Mouse (Mus musculus) midbrain, embryonic 11.5 days (tissue): ENCODE measurements around the gene Srsf10. TPM values are rescaled to one million over a fixed set of nuclear protein-coding genes. Genes with fewer than 3 reads are reported as not detected.

Experiments used
- ATAC-seq: fragments of 200-750 bp; cut with Nextera tagmentation; 2 replicates; pipeline ENCODE4 v1.8.0; 2017; ENCODE audit warnings: moderate TSS enrichment, moderate library complexity; ENCODE audit not compliant: low FRiP score
- DNase-seq: peaks from one replicate; pipeline ENCODE4 v3.0.0; 2015; ENCODE audit warnings: low spot score; ENCODE audit errors: missing footprints
- H3K27ac ChIP-seq: fragments of 300-500 bp; sonication (generic); 2 replicates; pipeline ENCODE4 v1.5.1; 2014; ENCODE audit warnings: low read depth, low read length
- H3K27me3 ChIP-seq: fragments of 300-500 bp; sonication (generic); 2 replicates; pipeline ENCODE4 v1.6.1; 2014; ENCODE audit warnings: mild to moderate bottlenecking, low read length, moderate library complexity, mixed read lengths; ENCODE audit not compliant: control insufficient read depth, insufficient read depth
- H3K36me3 ChIP-seq: fragments of 300-500 bp; sonication (generic); 2 replicates; pipeline ENCODE4 v1.6.1; 2014; ENCODE audit warnings: mild to moderate bottlenecking, low read length, moderate library complexity, mixed read lengths; ENCODE audit not compliant: control insufficient read depth, insufficient read depth
- H3K4me1 ChIP-seq: fragments of 300-500 bp; sonication (generic); 2 replicates; pipeline ENCODE4 v1.6.1; 2014; ENCODE audit warnings: low read length; ENCODE audit not compliant: control insufficient read depth, insufficient read depth
- H3K4me2 ChIP-seq: fragments of 300-500 bp; sonication (generic); 2 replicates; pipeline ENCODE4 v1.6.1; 2014; ENCODE audit warnings: mild to moderate bottlenecking, moderate library complexity
- H3K4me3 ChIP-seq: fragments of 300-500 bp; sonication (generic); 2 replicates; pipeline ENCODE4 v1.5.1; 2014; ENCODE audit warnings: low read depth, low read length
- H3K9ac ChIP-seq: fragments of 300-500 bp; sonication (generic); 2 replicates; pipeline ENCODE4 v1.6.1; 2014; ENCODE audit warnings: low read length
- H3K9me3 ChIP-seq: fragments of 300-500 bp; sonication (generic); 2 replicates; pipeline ENCODE4 v1.6.1; 2016; ENCODE audit warnings: low read length; ENCODE audit not compliant: control insufficient read depth
- WGBS: fragments of 180-500 bp; shearing (Covaris S2); extraction: QIAGEN DNeasy Blood & Tissue Kit; methylation state at CpG from one replicate; pipeline ENCODE4 v1.1.7; 2014; 5-methylcytosine and 5-hydroxymethylcytosine counted together
- polyA plus RNA-seq: library from polyadenylated mRNA; unstranded; fragments of >200 nt; fragmentation: Nextera tagmentation; extraction: Ambion mirVana; gene quantifications from 2 replicates; pipeline ENCODE4 v1.2.1, GENCODE M21; 2014

The Srsf10 gene
- polyA plus RNA-seq, 1 experiment from 2014 or later: 434 TPM

DNA sequence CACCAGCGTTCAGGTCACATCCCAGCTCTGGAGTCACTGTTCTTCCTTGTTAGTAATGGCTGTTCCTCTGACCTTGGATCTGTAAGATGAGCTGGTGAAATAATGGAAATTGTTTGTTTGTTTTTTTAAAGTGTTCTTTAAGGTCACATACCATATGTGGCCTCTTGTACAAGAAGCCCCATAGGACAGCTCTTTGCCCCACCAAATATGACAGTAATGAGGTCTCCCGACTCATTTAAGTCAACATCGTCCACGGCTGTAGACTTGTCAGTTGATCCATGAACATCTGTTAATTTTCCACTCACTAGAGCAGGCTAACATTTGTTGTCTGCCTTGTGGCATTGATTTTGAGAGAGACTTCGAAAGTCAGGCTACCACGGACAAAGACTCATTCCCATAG, 23.5 kb downstream of the Srsf10 start:
- Histone ChIP-seq H3K4me3 (no peak overlapping the region), H3K4me1 (peaks cover 29% of the 10 kb centered on the region), H3K27me3 (no peaks in the 10 kb centered on the region), H3K9ac (no peak overlapping the region), H3K27ac (no peak overlapping the region), H3K4me2 (no peak overlapping the region), H3K9me3 (no peaks in the 10 kb centered on the region), H3K36me3 (no peaks in the 10 kb centered on the region)
- ATAC-seq: no peak
- 84% methylated on average over 6 of the region's 6 CpGs for WGBS
- DNase-seq: no peak

- Histone ChIP-seq H3K27ac (no peak overlapping the region), H3K27me3 (no peaks in the 10 kb centered on the region), H3K9ac (no peak overlapping the region), H3K4me2 (no peak overlapping the region), H3K36me3 (no peaks in the 10 kb centered on the region), H3K9me3 (no peaks in the 10 kb centered on the region), H3K4me1 (peaks cover 19% of the 10 kb centered on the region), H3K4me3 (no peak overlapping the region)
- no peak for ATAC-seq
- DNase-seq: no peak
- WGBS: 86% methylated on average over 6 of the region's 6 CpGs
Observed at GRCm38 (mm10) chr4:135880018-135880417, 24.5 kb downstream of the Srsf10 start.

- no peaks in the 10 kb centered on the region for H3K9me3 ChIP-seq
- ATAC-seq: no peak
- no peak overlapping the region for H3K27ac ChIP-seq
- no peak for DNase-seq
- no peaks in the 10 kb centered on the region for H3K27me3 ChIP-seq
- H3K36me3 ChIP-seq: no peaks in the 10 kb centered on the region
- no peak overlapping the region for H3K4me3 ChIP-seq
- peaks cover 15% of the 10 kb centered on the region for H3K4me1 ChIP-seq
- 86% methylated on average over 10 of the region's 10 CpGs for WGBS
- no peak overlapping the region for H3K9ac ChIP-seq
- no peak overlapping the region for H3K4me2 ChIP-seq
Observed at GRCm38 (mm10) chr4:135880576-135880975, 25.0 kb downstream of the Srsf10 start.

DNA sequence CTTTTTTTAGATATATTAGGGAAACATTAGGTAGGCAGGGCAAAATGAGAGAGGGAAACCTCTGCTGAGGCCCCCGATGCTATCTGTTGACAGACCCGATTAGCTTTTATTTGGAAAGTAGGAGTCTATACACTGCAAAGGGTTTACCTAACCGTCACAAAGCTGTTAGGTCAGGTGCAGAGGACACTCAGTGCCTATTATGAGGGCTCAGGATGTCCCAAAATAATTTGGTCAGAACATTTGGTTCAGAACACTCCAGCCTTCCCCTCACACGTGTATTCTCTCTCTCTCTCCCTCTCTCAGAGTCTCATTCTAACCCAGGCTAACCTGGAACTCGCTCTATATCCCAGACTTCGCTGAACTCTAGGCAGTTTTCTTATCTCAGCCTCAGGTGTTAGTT, 26.5 kb downstream of the Srsf10 start:
- no peak for ATAC-seq
- 80% methylated on average over 6 of the region's 6 CpGs for WGBS

GRCm38 (mm10) chr4:135883401-135883851, 27.9 kb downstream of the Srsf10 start:
- Histone ChIP-seq H3K4me2 (no peak overlapping the region), H3K36me3 (no peaks in the 10 kb centered on the region), H3K27ac (no peak overlapping the region), H3K4me1 (no peaks in the 10 kb centered on the region), H3K4me3 (no peak overlapping the region), H3K27me3 (no peaks in the 10 kb centered on the region), H3K9ac (no peak overlapping the region), H3K9me3 (no peaks in the 10 kb centered on the region)
- DNase-seq: no peak
- 48% methylated on average over 10 of the region's 10 CpGs for WGBS
- no peak for ATAC-seq

More for the DNA sequence above, 26.5 kb downstream of the Srsf10 start:
- Histone ChIP-seq H3K9me3 (no peaks in the 10 kb centered on the region), H3K4me3 (no peak overlapping the region), H3K36me3 (no peaks in the 10 kb centered on the region), H3K4me2 (no peak overlapping the region), H3K9ac (no peak overlapping the region), H3K4me1 (0 out of 2 replicates have a peak, but pooled peaks cover under 1% of the 10 kb centered on the region), H3K27me3 (no peaks in the 10 kb centered on the region), H3K27ac (no peak overlapping the region)
- no peak for DNase-seq

GRCm38 (mm10) chr4:135883881-135884516, 28.5 kb downstream of the Srsf10 start:
- Histone ChIP-seq H3K36me3 (no peaks in the 10 kb centered on the region), H3K4me2 (no peak overlapping the region), H3K9me3 (no peaks in the 10 kb centered on the region), H3K9ac (no peak overlapping the region), H3K4me1 (no peaks in the 10 kb centered on the region), H3K27me3 (no peaks in the 10 kb centered on the region), H3K27ac (no peak overlapping the region), H3K4me3 (no peak overlapping the region)
- 65% methylated on average over 7 of the region's 7 CpGs for WGBS
- DNase-seq: no peak
- ATAC-seq: no peak

DNA sequence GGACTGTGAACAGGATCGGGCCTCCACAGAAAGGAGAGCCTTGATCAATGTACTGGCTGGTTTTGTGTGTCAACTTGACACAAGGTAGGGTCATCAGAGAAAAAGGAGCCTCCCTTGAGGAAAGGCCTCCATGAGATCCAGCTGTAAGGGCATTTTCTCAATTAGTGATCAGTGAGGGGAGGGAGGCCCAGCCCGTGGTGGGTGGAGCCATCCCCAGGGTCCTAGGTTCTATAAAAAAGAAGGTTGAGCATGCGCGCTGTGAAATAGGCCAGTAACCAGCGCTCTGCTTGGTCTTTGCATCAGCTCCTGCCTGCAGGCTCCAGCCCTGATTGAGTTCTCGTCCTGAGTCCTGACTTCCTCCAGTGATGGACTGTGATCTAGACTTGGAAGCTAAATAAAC, 29.0 kb downstream of the Srsf10 start:
- Histone ChIP-seq H3K36me3 (no peaks in the 10 kb centered on the region), H3K27me3 (no peaks in the 10 kb centered on the region), H3K4me3 (no peak overlapping the region), H3K9ac (no peak overlapping the region), H3K4me1 (no peaks in the 10 kb centered on the region), H3K4me2 (no peak overlapping the region), H3K9me3 (no peaks in the 10 kb centered on the region), H3K27ac (no peak overlapping the region)
- 61% methylated on average over 6 of the region's 6 CpGs for WGBS
- no peak for DNase-seq
- ATAC-seq: no peak

DNA sequence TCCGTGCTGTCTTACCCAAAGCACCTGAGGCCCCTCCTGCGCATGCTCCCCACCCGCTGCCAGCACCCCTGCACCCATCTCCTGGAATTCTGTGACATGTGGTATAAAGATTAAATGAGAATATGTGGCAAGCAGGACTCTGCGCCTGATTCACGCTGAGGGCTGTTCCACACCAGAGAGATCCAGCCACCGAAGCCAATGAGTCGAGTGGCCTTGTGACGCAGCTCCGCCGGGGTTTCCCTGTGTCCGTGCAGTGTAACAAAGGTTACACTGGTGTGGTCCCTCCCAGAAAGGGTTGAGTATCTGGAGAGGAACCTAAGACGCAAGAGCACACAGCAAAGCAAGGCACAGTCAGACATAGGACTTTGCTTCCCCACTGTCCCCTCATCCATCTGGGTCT, 30.1 kb downstream of the Srsf10 start:
- DNase-seq (no peak), ATAC-seq (no peak)
- no peaks in the 10 kb centered on the region for H3K9me3 ChIP-seq
- H3K4me3 ChIP-seq: no peak overlapping the region
- H3K4me1 ChIP-seq: no peaks in the 10 kb centered on the region
- no peaks in the 10 kb centered on the region for H3K36me3 ChIP-seq
- no peaks in the 10 kb centered on the region for H3K27me3 ChIP-seq
- H3K9ac ChIP-seq: no peak overlapping the region
- WGBS: 86% methylated on average over 12 of the region's 12 CpGs
- no peak overlapping the region for H3K27ac ChIP-seq
- H3K4me2 ChIP-seq: no peak overlapping the region

GRCm38 (mm10) chr4:135886184-135886583, 30.6 kb downstream of the Srsf10 start:
- no peaks in the 10 kb centered on the region for H3K4me1 ChIP-seq
- 90% methylated on average over 4 of the region's 4 CpGs for WGBS

More at GRCm38 (mm10) chr4:135886184-135886583, 30.6 kb downstream of the Srsf10 start:
- no peak overlapping the region for H3K4me3 ChIP-seq
- no peaks in the 10 kb centered on the region for H3K27me3 ChIP-seq
- H3K27ac ChIP-seq: no peak overlapping the region
- no peak overlapping the region for H3K4me2 ChIP-seq
- no peak overlapping the region for H3K9ac ChIP-seq
- no peak for DNase-seq
- ATAC-seq: no peak
- no peaks in the 10 kb centered on the region for H3K9me3 ChIP-seq
- H3K36me3 ChIP-seq: no peaks in the 10 kb centered on the region
